Mouse (Mus musculus) retina, postnatal 7 days (tissue): ENCODE results near the gene Sf1.

ENCODE experiments used
- DNase-seq: peaks from one replicate; pipeline ENCODE4 v3.0.0-alpha.2; 2012; ENCODE audit warnings: low read depth, low spot score

Sf1 gene

GRCm38 (mm10) chr19:6363411-6364240 lies at the start of gene Sf1:
Gene Sf1, plus strand, starts transcription at chr19:6363690.
- peak; percentile 100 for DNase-seq

GRCm38 (mm10) chr19:6313796-6314195 lies 49.7 kb upstream of the Sf1 start:
- DNase-seq, result no peak

GRCm38 (mm10) chr19:6314513-6314912 lies 49.0 kb upstream of the Sf1 start:
- no peak for DNase-seq

- no peak for DNase-seq
Measured at GRCm38 (mm10) chr19:6315573-6315972, 47.9 kb upstream of the Sf1 start.

- no peak for DNase-seq
Measured at GRCm38 (mm10) chr19:6318145-6318544, 45.3 kb upstream of the Sf1 start.

GRCm38 (mm10) chr19:6321358-6321757 lies 42.1 kb upstream of the Sf1 start:
- DNase-seq, result no peak

- DNase-seq, result no peak
Measured at GRCm38 (mm10) chr19:6321786-6322621, 41.5 kb upstream of the Sf1 start.

GRCm38 (mm10) chr19:6324751-6325150 lies 38.7 kb upstream of the Sf1 start:
- DNase-seq, result no peak

- no peak for DNase-seq
Measured at GRCm38 (mm10) chr19:6331178-6331577, 32.3 kb upstream of the Sf1 start.

GRCm38 (mm10) chr19:6331719-6332516 lies 31.6 kb upstream of the Sf1 start:
- peak; percentile 36 for DNase-seq

GRCm38 (mm10) chr19:6333761-6334595 lies 29.5 kb upstream of the Sf1 start:
- DNase-seq, result no peak

GRCm38 (mm10) chr19:6334673-6335457 lies 28.6 kb upstream of the Sf1 start, which contains the start of gene Men1:
Gene Men1, plus strand, starts transcription at chr19:6334979.
- peak; percentile 92 for DNase-seq

- no peak for DNase-seq
Measured at GRCm38 (mm10) chr19:6335458-6335827, 28.0 kb upstream of the Sf1 start.

GRCm38 (mm10) chr19:6336920-6337319 lies 26.6 kb upstream of the Sf1 start:
- DNase-seq, result no peak

- no peak for DNase-seq
Measured at GRCm38 (mm10) chr19:6338171-6338570, 25.3 kb upstream of the Sf1 start.

- DNase-seq, result no peak
Measured at GRCm38 (mm10) chr19:6338716-6339115, 24.8 kb upstream of the Sf1 start.

- DNase-seq, result no peak
Measured at GRCm38 (mm10) chr19:6339191-6339590, 24.3 kb upstream of the Sf1 start.

- DNase-seq, result no peak
Measured at GRCm38 (mm10) chr19:6339890-6340504, 23.5 kb upstream of the Sf1 start.
